Mouse (Mus musculus) bone marrow, adult 2 months (tissue): ENCODE data around the gene Cdc42bpb.

Experiments
- CTCF ChIP-seq: fragments of 200-500 bp; IDR thresholded peaks from 2 replicates; pipeline ENCODE4 v1.5.1; 2011; ENCODE audit warnings: low read length, control low read depth; ENCODE audit not compliant: control insufficient read depth, insufficient read depth
- POLR2A ChIP-seq: fragments of 200-500 bp; IDR thresholded peaks from 2 replicates; pipeline ENCODE4 v1.6.1; 2011; ENCODE audit warnings: low read depth, mild to moderate bottlenecking, control low read depth, low read length, borderline replicate concordance; ENCODE audit not compliant: control insufficient read depth

DNA sequence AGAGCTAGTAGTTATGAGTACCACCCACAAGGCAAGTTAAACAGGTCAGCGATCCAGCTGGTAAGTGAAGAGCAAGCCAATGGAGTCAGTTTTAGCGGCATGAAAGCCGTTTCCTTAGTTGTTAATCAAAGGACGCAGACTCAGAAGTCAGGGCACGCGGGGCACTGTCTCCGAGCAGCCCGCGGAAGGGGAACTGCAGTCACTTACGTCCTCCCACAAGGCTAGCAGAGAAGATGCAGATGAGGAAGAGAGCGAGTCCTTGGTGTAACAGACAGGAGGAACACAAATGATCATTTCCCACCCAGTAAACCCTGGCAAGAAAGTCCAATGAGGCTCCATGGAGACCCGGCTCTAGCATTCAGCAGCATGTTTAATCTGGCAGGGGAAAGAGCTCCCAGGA lies 68.3 kb downstream of the Cdc42bpb start:
- TF ChIP-seq POLR2A (no peak), CTCF (no peak)
